ENCODE assay signal across 10 mouse cellular contexts in the genomic region with DNA sequence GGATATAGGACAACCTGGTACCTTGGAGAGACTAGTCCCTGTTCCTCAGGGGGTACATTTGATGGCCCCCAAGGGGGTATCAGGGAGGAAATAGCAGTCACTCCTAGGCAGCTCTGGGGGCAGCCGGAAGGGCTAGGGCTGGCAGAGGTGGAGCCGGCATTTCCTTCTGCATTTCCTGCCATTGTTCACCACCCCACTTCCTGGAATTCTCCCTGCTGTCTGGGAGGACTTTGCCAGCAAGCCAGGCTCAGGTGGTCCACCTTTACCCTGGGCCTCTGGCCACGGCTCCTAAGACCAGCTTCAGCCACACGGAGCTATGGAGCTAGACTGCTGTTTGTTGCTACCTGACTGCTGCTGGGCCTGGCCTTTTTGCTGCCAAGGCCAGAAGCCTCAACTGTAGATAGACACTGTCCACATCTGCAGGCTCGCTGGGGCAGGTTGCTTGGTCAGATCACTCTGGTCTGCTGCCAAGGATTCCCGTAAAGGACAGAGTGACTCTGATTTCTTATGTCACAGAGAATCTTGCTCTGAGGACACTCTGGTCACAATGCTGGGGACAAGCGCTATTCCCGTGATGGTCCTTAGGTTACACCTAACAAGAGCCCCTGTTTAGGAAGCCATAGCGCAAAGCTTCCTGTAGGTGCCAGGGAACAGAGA. TPM values are rescaled to one million over a fixed set of nuclear protein-coding genes. Genes with fewer than 3 reads are reported as not detected.
A peak's percentile ranks its signal among the peaks of the same experiment; 100 is the strongest.
DNase-seq lines count a peak whose midpoint lies in the region; ATAC-seq lines count a peak whose summit lies in the region.
"Had no signal": no experiment of that assay in that cellular context is flagged by ENCODE, and none has a peak within 500 bp of the region (broad histone marks: within the 10 kb centered on the region; RNA-seq: fewer than 3 reads in every experiment).

No protein-coding gene starts in this region.

- ATAC-seq in heart, embryonic 15.5 days (replicated peaks; ENCODE audit: insufficient number of reproducible peaks, insufficient read depth, low FRiP score, low read depth), result no peak

- WGBS in heart, embryonic 15.5 days, result 60% methylated on average over 9 of the region's 9 CpGs

- H3K9me3 ChIP-seq in heart, embryonic 15.5 days (replicated peaks), result no peaks in the 10 kb centered on the region
- H3K9me3 ChIP-seq: hindbrain, embryonic 15.5 days had no signal

- H3K9ac ChIP-seq in heart, embryonic 15.5 days, result no peak overlapping the region
- H3K9ac ChIP-seq: hindbrain, embryonic 15.5 days had no signal

- no peak overlapping the region for H3K4me2 ChIP-seq in heart, embryonic 15.5 days
- H3K4me2 ChIP-seq: hindbrain, embryonic 15.5 days had no signal

- peak overlapping the region; percentile 54 for H3K27ac ChIP-seq in heart, embryonic 15.5 days
- H3K27ac ChIP-seq: hindbrain, embryonic 15.5 days had no signal

- H3K36me3 ChIP-seq in heart, embryonic 15.5 days, result no peaks in the 10 kb centered on the region
- H3K36me3 ChIP-seq: hindbrain, embryonic 15.5 days had no signal

- H3K27me3 ChIP-seq in heart, embryonic 15.5 days, result no peaks in the 10 kb centered on the region
- H3K27me3 ChIP-seq: hindbrain, embryonic 15.5 days had no signal

- peaks cover 20% of the 10 kb centered on the region for H3K4me1 ChIP-seq in heart, embryonic 15.5 days (replicated peaks)
- H3K4me1 ChIP-seq: hindbrain, embryonic 15.5 days had no signal

- H3K4me3 ChIP-seq in heart, embryonic 15.5 days, result no peak overlapping the region
- H3K4me3 ChIP-seq: erythroblast, embryonic 14.5 days; hindbrain, embryonic 15.5 days had no signal

- peak; percentile 18 for DNase-seq in urinary bladder, adult 2 months (ENCODE audit: low spot score)
- DNase-seq in urinary bladder, postnatal 10 days (ENCODE audit: low spot score), result no peak
- DNase-seq in kidney, postnatal 14 days, result peak; percentile 68
- no peak for DNase-seq in cerebellum, adult 18-20 months
- no peak for DNase-seq in spleen, postnatal 10 days (ENCODE audit: low spot score in 2 of 2)
- DNase-seq in right cerebral cortex, postnatal 4 days, result no peak
- DNase-seq: left cerebral cortex, postnatal 4 days had no signal

RNA-seq across cellular contexts. Expression of a gene that starts 45.6 kb away (rescaled TPM):
- polyA plus RNA-seq in urinary bladder, adult 2 months (2012; rRNA removed), result 14.9 and 17.6 TPM in 2 replicates
- polyA plus RNA-seq in heart, embryonic 15.5 days (2015; fragmentation: Nextera tagmentation; extraction: Ambion mirVana), result 12.4 and 14.4 TPM in 2 replicates

Comparison
In these comparisons a context has a peak if more than half of its experiments do, and no peak if none do; other contexts are left out.
1. DNase-seq: peak in urinary bladder, adult 2 months (single experiment) and kidney, postnatal 14 days (single experiment); none in urinary bladder, postnatal 10 days (single experiment), cerebellum, adult 18-20 months (0 of 2), spleen, postnatal 10 days (0 of 2) and right cerebral cortex, postnatal 4 days (single experiment).